Mouse (Mus musculus) layer of hippocampus, adult 2 months (tissue): ENCODE data around the gene Fam222a. TPM values are rescaled to one million over a fixed set of nuclear protein-coding genes. Genes with fewer than 3 reads are reported as not detected.

Experiments
- DNase-seq, 2 experiments: peaks; one replicate each; pipeline ENCODE4 v3.0.0; 2022; ENCODE audit warnings: low spot score in 2 of 2
- H3K27ac ChIP-seq: fragments of 200-600 bp; 2 replicates; pipeline ENCODE4 v1.8.1; 2022
- H3K4me3 ChIP-seq: fragments of 200-600 bp; 2 replicates; pipeline ENCODE4 v1.8.1; 2022; ENCODE audit warnings: mild to moderate bottlenecking
- CTCF ChIP-seq: fragments of 200-600 bp; conservative IDR thresholded peaks from 2 replicates; pipeline ENCODE4 v1.8.1; 2022; ENCODE audit warnings: antibody characterized with exemption, mild to moderate bottlenecking, moderate library complexity
- total RNA-seq, 2 experiments: library from RNA; stranded (reverse); gene quantifications; 2 replicates each; pipeline ENCODE4 v1.2.3; 2021

Gene Fam222a
- total RNA-seq, 2 experiments from 2014 or later: 3.5 to 4.1 TPM

- no peak for TF ChIP-seq CTCF
- H3K4me3 ChIP-seq: no peak overlapping the region
- DNase-seq: no peak
- H3K27ac ChIP-seq: no peak overlapping the region
These were observed 78.1 kb downstream of the Fam222a start for GRCm38 (mm10) chr5:114645916-114646315.

DNA sequence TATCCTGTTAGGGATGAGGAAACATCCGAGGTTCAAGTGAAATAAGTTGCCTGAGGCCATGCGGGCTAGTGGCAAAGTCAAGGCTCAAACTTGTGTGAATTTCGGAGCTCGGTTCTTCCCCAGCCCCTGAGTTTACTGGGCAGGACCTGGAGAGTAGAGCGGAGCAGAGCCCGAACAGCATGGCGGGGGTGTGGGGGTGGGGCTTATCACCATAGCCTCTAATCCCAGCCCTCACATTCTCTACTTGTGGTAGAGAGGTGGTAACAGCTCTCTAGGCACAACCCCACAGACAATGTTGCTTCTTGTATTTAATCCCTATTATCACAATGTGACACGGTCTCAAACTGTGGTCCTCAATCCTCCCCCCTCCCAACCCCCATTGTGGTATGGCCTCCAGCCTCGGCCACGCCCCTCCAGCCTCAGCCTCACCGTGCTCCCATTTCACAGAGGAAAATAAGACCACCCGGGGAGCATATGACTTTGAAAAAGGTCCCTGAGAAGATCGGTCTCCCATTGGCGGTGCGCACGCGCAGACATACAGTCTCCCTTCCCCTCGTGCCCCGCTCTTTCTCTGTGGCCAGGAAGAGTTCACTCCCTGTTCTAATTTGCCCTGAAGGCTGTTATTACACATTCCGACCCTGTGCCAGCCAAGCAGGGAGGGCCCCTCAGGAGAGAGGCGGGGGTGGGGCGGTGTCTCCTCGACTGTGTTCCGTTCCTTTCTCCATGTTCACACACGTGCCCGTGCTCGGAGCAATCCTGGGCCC lies 79.6 kb downstream of the Fam222a start:
- Histone ChIP-seq H3K27ac (no peak overlapping the region), H3K4me3 (peak overlapping the region; percentile 42)
- TF ChIP-seq CTCF: no peak
- DNase-seq: no peak

DNA sequence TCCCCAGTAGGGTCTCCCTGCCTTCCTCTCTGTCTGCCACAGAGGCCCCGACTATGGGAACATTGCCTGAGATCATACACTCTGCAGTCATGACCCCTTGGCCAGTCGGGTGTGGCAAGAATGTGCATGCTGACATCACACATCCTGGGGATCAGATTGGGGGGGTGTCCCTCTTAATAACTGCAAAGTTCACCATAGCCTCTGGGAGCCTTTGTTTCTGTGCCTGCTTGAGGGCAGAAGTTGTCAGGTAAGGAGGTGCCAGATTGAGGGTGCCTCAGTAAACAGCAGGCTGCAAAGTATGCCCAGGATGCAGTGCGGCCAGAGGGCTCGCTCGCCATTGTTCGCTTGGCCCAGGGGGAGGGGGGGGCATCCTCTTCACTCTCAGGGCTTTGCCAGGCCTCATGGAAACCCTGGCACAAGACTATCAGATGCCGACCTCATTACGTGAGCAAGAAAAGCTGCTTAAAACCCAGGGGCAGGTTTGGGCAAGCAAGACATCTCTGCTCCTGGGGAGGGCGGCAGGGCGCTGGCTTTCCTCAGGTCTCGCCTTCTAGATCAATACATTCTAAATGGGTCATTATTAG lies 81.0 kb downstream of the Fam222a start:
- DNase-seq: no peak
- Histone ChIP-seq H3K4me3 (no peak overlapping the region), H3K27ac (no peak overlapping the region)
- TF ChIP-seq CTCF: no peak

- TF ChIP-seq CTCF: no peak
- DNase-seq: no peak
- Histone ChIP-seq H3K27ac (no peak overlapping the region), H3K4me3 (no peak overlapping the region)
These were observed 83.2 kb downstream of the Fam222a start for GRCm38 (mm10) chr5:114651002-114651401.

DNA sequence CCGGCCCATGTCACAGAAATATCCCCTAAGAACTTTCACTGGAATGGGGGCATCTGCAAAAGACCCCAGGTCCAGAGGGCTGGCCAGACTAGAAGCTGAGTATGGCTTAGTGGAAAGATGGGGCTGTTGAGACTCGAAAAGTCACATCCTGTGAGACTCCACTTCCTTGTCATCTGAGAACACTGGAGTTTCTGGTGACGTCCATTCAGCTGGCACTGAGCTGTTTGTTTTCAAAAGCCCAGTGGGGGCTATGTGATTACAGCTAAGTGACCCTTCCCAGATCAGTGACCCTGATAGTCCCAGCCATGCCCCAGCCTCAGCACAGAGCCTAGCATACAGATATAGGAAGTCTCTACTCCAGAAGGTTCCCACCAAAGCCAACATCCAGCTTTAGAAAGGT lies 83.6 kb downstream of the Fam222a start:
- DNase-seq: no peak
- no peak for TF ChIP-seq CTCF
- Histone ChIP-seq H3K27ac (no peak overlapping the region), H3K4me3 (no peak overlapping the region)

- no peak overlapping the region for H3K4me3 ChIP-seq
- DNase-seq: no peak
- TF ChIP-seq CTCF: no peak
- no peak overlapping the region for H3K27ac ChIP-seq
These were observed 86.0 kb downstream of the Fam222a start for GRCm38 (mm10) chr5:114653656-114654437.

DNA sequence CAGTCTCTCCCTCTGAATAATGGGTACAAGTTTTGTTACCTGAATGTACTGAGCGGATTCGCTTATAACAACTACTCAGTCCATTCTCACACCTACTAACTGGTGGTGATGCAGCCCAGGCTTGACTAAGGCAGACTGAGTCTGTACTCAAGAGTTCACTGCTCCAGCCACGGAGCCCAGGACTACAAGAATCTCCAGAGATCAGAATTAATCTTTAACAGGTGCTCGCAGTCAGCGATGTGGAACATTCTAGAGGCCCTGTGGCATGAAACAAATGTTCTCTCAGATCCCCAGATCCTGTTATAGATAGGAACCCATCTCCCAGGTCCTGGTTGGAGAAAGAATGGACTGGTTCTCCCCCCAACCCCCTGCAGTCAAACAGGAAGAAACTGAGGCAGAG lies 87.9 kb downstream of the Fam222a start:
- Histone ChIP-seq H3K4me3 (no peak overlapping the region), H3K27ac (no peak overlapping the region)
- no peak for DNase-seq
- TF ChIP-seq CTCF: no peak

GRCm38 (mm10) chr5:114656305-114656704 lies 88.5 kb downstream of the Fam222a start:
- DNase-seq: no peak
- Histone ChIP-seq H3K4me3 (no peak overlapping the region), H3K27ac (no peak overlapping the region)
- no peak for TF ChIP-seq CTCF

GRCm38 (mm10) chr5:114657426-114657825 lies 89.6 kb downstream of the Fam222a start:
- no peak for DNase-seq
- no peak overlapping the region for H3K27ac ChIP-seq
- H3K4me3 ChIP-seq: no peak overlapping the region; the same call in 1 of the 2 replicates
- TF ChIP-seq CTCF: no peak

GRCm38 (mm10) chr5:114658255-114658654 lies 90.4 kb downstream of the Fam222a start, which contains the start of gene Trpv4:
TSS of gene Trpv4 (minus strand) at chr5:114658421.
- Histone ChIP-seq H3K4me3 (peak within 1 kb of the TSS; percentile 47), H3K27ac (no peak within 1 kb of the TSS)
- DNase-seq: no peak
- TF ChIP-seq CTCF: no peak

DNA sequence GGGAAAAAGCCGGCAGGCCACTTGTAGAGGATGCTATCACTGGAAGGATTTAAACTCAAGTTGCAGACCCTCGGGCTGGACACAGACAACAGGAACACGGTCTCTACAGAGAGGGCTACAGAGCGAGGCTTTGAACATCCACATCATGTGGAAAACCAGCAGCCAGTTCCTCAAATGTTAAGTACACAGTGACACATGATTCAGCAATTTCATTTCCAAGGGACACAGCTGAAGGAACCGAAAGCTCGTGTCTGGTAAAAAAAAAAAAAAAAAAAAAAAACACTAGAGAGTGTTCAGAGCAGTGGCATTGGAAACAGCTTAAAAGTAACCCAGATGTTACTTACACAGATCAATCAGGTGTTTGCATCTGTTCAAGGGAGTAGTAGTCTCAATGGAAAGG lies 93.2 kb downstream of the Fam222a start:
- no peak overlapping the region for H3K27ac ChIP-seq
- TF ChIP-seq CTCF: no peak
- DNase-seq: no peak
- H3K4me3 ChIP-seq: no peak overlapping the region

Other genes starting within 250 kb of the Fam222a start
- gene Kctd10, start 187.5 kb upstream of the Fam222a start, total RNA-seq: 10 to 100 TPM; 51.5 to 51.7 TPM
- 10 to 100 TPM; 80.8 to 85.6 TPM for gene Ube3b, start 187.4 kb upstream of the Fam222a start, total RNA-seq
- 10 to 100 TPM; 18.6 to 20.4 TPM for gene Mmab, start 124.0 kb upstream of the Fam222a start, total RNA-seq
- 10 to 100 TPM; 24.8 to 25.7 TPM for gene Mvk, start 123.7 kb upstream of the Fam222a start, total RNA-seq
- 1 to 10 TPM; 2.0 to 2.3 TPM for gene Trpv4, start 90.4 kb downstream of the Fam222a start, total RNA-seq
- 10 to 100 TPM; 23.6 to 27.3 TPM for gene Gltp, start 123.0 kb downstream of the Fam222a start, total RNA-seq
- gene Tchp, start 139.7 kb downstream of the Fam222a start, total RNA-seq: 10 to 100 TPM; 12.7 to 19.3 TPM
- 10 to 100 TPM; 39.6 to 48.8 TPM for gene Ankrd13a, start 206.7 kb downstream of the Fam222a start, total RNA-seq
- gene Git2, start 207.5 kb downstream of the Fam222a start, total RNA-seq: 10 to 100 TPM; 45.7 to 47.5 TPM